Mouse (Mus musculus): Measurements from ENCODE around the gene Dnah5.
"Not testable (repeated sequence)": the region's sequence is repeated elsewhere in the genome, so short reads cannot be mapped to it uniquely, and the experiment has no call there.

The Dnah5 gene

DNA sequence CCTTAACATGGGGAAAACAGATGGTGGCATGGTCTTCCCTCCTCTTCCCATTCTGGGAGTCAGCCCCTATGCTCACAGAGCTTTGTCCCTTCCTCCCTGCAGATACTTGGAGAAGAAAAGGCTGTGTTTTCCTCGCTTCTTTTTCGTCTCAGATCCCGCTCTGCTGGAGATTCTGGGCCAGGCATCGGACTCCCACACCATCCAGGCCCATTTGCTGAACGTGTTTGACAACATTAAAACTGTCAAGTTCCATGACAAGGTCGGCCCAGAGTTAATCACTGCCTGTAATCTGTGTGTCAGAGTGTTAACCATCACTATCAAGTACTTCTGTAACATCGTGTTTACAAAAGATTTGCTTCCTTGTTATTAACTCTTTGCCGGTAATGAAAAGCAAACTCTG lies 103.6 kb downstream of the Dnah5 start:
- DNase-seq (ENCODE audit: low read depth, low spot score), result no peak

GRCm38 (mm10) chr15:28307884-28308283 lies 104.3 kb downstream of the Dnah5 start:
- peak; percentile 18 for DNase-seq (ENCODE audit: low read depth, low spot score)

GRCm38 (mm10) chr15:28310516-28310915 lies 107.0 kb downstream of the Dnah5 start:
- DNase-seq (ENCODE audit: low read depth, low spot score), result no peak

DNA sequence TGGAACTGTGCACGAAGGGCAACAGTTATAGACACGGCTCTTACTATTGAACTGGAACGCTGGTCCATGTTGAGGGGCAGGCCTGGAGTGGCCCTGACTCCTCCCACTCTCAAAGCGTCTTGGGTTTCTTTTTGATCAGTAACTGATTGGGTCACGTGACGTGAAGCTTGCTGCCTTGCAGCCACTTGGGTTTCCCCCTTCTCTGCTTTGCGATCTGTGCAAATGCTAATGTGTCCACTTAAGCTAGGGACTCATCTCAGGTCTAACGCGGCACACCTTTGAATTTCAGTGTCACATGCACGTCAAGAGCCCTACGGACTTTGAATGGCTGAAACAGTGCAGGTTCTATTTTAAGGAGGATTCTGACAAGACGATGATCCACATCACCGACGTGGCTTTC lies 109.9 kb downstream of the Dnah5 start:
- DNase-seq (ENCODE audit: low read depth, low spot score), result no peak

GRCm38 (mm10) chr15:28315812-28316528 lies 112.4 kb downstream of the Dnah5 start:
- peak; percentile 70 for DNase-seq (ENCODE audit: low read depth, low spot score)

GRCm38 (mm10) chr15:28322533-28322932 lies 119.0 kb downstream of the Dnah5 start:
- no peak for DNase-seq (ENCODE audit: low read depth, low spot score)

DNA sequence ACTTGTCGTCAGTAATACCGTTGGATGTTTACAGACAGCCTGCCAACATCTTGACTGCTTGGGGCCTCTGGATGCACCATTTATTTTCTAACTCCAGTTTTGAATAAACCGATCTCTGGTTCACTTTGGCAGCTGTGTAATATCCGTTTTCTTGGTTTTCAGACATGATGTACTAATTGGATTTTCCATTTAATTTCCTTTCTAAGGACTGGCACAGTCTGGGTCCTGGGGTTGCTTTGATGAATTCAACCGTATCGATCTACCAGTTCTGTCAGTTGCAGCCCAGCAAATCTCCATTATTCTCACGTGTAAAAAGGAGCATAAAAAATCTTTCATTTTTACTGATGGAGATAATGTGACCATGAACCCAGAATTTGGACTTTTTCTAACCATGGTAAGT lies 123.4 kb downstream of the Dnah5 start:
- no peak for DNase-seq (ENCODE audit: low read depth, low spot score)

- DNase-seq (ENCODE audit: low read depth, low spot score), result no peak
These were observed 123.9 kb downstream of the Dnah5 start for GRCm38 (mm10) chr15:28327441-28327840.

GRCm38 (mm10) chr15:28341151-28341550 lies 137.6 kb downstream of the Dnah5 start:
- DNase-seq (ENCODE audit: low read depth, low spot score), result no peak

GRCm38 (mm10) chr15:28367561-28367960 lies 164.0 kb downstream of the Dnah5 start:
- DNase-seq (ENCODE audit: low read depth, low spot score), result no peak

- DNase-seq (ENCODE audit: low read depth, low spot score), result no peak
These were observed 166.9 kb downstream of the Dnah5 start for GRCm38 (mm10) chr15:28370431-28370830.

- no peak for DNase-seq (ENCODE audit: low read depth, low spot score)
These were observed 168.0 kb downstream of the Dnah5 start for GRCm38 (mm10) chr15:28371506-28371905.

GRCm38 (mm10) chr15:28374394-28374793 lies 170.8 kb downstream of the Dnah5 start:
- DNase-seq (ENCODE audit: low read depth, low spot score), result no peak

- DNase-seq (ENCODE audit: low read depth, low spot score), result no peak
These were observed 177.4 kb downstream of the Dnah5 start for GRCm38 (mm10) chr15:28380909-28381308.

- not testable (repeated sequence) for DNase-seq (ENCODE audit: low read depth, low spot score)
These were observed 190.2 kb downstream of the Dnah5 start for GRCm38 (mm10) chr15:28393723-28394122.

- DNase-seq (ENCODE audit: low read depth, low spot score), result no peak
These were observed 191.9 kb downstream of the Dnah5 start for GRCm38 (mm10) chr15:28395481-28395880.

DNA sequence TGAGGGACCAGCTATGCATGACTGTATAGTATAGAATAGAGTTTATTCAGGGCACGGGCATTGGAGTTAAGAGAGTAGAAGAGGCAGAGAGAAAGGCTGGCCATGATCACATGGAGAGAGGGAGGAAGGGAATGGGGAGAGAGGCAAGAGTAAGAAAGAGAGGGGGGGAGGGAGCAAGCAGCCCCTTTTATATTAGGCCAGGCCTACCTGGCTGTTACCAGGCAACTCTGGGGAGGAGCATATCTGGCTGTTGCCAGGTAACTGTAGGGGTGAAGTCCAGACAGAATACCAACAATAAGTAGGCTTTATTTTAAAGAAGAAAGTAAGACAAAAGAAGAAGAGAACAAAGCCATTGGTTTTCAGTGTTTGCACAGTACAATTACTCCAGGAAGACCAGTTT lies 194.9 kb downstream of the Dnah5 start:
- DNase-seq (ENCODE audit: low read depth, low spot score), result no peak

DNA sequence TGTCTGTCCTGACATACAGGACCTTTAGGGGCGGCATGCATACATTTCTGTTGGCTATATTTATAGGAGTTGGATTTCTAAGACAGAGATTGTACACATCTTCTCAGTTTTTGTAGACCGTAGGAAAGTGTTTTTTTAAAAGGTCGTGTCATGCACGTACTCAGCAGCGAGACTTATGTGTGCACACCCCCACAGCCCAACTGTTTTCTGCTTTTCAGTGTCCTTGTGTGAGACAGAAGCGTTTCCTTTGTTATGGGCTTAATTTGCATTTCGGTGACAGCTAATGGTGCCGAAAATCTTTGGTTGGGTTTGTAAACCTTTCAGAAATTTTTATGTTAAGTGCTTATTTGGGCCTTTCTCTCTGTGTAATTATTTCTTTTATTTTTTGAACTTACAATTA lies 195.7 kb downstream of the Dnah5 start:
- DNase-seq (ENCODE audit: low read depth, low spot score), result no peak

GRCm38 (mm10) chr15:28404630-28405029 lies 201.1 kb downstream of the Dnah5 start:
- no peak for DNase-seq (ENCODE audit: low read depth, low spot score)

DNA sequence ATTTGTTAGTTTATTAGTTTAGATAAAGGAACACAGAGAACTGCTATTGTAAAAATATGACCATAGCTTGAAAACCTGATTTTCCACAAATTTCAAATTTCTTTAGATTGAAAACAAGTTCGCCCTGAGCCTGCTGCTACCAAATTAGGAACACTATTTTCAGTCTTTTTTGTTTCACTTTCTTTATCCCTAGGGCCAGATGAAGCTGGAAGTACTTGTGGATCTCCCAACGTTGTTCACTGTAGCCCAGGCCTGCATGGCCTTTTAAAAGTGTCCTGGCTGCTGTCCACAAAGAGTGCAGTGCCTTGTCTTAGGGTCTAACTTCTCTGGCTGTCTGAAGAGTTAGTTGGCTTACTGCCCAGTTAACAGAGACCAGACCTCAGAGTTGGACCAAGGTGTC lies 201.6 kb downstream of the Dnah5 start:
- DNase-seq (ENCODE audit: low read depth, low spot score), result no peak

GRCm38 (mm10) chr15:28439702-28440101 lies 236.2 kb downstream of the Dnah5 start:
- no peak for DNase-seq (ENCODE audit: low read depth, low spot score)

DNA sequence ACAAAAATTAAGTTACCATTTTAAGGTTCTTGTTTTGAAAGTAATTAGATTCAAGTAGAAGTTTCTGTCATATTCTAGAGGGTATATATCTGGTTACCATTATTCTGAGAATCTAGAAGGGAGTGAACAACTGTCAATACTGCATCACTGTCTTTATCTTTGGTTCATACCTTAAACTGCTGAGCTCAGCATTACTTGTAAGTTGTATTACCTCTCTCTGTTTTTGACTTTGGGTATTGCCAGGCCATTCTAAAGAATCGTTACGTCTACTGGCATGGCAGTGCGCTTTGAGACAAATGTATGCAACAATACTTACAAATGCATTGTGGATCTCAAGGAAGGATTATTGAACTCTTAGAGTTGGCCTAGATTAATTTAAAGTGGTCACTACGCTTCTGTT lies 240.9 kb downstream of the Dnah5 start:
- no peak for DNase-seq (ENCODE audit: low read depth, low spot score)

GRCm38 (mm10) chr15:28461091-28461778 lies 257.7 kb downstream of the Dnah5 start:
- not testable (repeated sequence) for DNase-seq (ENCODE audit: low read depth, low spot score)
